Mouse (Mus musculus) adrenal gland (tissue): ENCODE results near the gene Eno1.

Experiments
- intact Hi-C: fragments of 180-260 bp; cut with DNase I; formaldehyde crosslinking; loops from one replicate; pipeline ENCODE4 v1.15.1; 2025

Gene Eno1

DNA sequence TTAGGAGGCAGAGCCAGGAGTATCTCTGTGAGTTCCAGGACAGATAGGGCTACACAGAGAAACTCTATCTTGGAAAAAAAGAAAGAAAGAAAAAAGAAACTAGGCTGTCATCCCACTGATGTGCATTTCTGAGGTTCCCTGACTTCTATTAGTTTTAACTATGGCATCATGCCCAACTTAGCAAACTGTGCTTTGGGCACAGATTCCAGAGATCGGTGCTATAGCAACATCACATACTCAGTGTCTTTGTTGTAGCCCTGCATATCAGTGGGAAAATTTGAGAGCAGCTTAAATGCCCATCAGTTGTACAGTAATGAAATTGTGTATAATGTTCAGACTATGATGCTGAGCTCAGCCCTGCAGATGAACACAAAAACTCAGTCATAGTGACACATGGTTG, 10.8 kb upstream of the Eno1 start:
- intact Hi-C loops, result no loop called here

DNA sequence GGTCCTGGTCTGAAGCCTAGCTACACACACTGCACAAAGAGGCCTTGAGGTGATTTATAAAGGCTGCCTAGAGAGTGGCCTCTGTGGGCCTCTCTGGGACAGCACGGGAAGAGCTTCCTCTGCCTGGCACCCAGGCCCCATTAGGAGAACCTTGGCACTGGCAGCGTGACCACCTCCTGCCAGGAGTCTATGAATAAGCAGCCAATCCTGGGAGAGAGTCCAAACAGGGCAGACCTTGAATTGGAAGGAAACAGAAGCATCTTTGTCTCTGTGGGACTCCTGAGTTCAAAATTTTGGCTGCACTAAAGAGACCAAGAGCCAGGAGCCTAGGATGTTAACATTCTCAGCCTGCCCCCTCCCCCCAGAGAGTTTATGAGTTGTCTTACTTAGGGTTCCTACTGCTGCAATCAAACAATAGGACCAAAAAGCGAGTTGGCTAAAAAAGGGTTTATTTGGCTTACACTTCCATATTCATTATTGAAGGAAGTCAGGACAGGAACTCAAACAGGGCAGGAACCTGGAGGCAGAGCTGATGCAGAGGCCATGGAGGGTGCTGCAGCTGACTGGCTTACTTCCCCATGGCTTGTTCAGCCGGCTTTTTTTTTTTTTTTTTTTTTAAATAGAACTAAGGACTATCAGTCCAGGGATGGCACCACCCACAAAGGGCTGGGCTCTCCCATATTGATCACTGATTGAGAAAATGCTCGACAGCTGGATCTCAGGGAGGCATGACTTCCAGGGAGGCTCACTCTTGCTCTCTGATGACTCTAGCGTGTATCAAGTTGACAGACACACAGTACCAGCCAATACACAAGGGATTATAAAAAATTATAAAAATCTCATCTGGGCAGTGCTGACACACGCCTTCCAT, 9.5 kb upstream of the Eno1 start:
- intact Hi-C loops, result no loop called here

GRCm38 (mm10) chr4:150228581-150229348, 7.8 kb upstream of the Eno1 start:
- intact Hi-C loops, result no loop called here

DNA sequence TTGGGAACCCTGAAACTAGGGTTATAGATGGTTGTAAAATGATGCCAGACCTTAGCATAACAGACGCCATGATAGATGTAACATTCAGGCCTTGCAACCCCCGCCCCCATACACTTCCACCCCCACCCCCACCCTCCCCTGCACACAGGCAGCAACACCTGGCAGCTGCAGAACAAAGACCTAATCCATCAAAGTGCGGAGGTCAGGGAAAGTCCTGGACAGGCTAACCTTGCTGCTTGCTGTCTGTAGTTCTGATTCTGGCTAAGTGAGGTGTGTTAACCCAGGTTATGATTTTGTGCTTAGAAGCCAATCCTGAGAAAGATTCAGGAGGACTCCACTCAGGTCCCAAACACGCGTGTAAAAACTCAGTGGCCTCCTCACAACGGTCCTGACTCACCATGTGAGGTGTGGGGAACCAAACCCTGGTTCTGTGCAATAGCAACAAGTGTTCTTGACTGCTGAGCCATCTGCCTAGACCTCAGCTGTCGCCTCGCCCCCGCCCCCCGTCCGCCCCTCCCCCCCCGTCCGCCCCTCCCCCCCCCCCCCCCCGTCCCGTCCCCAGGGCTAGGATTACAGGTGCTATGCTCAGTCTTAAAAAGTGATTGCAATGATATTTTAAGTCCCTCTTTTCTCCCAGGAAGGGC, 6.7 kb upstream of the Eno1 start:
- intact Hi-C loops, result no loop called here

DNA sequence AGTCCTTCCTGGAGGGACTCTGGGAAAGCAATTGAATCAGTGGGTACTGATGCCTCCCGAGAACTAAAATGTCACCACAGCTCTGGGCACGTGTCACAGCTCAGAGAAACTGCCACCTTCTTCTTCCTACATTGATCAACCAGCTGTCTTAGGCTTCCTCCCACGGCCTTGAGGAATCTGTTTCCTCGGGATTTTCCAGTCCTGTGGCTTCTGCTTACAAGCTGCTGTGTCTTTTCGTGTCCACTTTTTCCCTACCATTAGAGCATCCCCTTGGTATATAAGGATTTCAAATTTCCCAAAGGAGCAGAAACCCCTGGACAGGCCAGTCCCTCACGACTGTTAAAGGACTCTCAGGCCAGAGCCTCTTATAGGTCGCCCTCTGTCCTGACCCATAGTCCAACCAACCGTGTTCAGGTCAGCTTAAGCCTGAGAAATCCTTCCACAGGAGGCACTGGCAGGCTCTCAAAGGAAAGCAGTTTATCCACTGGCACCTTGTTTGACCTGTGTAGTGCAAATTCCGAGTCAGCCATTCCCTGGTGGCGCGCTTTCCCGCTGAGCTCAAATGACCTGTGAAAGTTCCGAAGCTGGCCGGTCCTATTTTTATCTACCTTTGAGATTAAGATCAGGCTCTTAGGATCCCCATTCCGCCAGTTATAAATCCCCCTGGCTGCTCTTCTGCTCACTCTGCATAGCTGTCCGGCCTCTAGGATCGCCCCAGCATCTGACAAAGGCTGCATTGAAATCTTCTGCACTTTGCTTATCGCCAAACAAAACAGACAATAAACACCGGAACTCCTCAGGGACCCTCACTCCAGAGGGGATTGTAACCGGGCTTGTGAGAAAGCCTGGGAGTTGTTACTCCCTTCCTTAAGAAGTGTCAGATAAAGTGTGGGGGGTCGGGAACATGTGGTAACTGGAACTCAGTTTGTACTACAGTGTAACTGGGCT, 5.8 kb upstream of the Eno1 start:
- intact Hi-C loops, result no loop called here

DNA sequence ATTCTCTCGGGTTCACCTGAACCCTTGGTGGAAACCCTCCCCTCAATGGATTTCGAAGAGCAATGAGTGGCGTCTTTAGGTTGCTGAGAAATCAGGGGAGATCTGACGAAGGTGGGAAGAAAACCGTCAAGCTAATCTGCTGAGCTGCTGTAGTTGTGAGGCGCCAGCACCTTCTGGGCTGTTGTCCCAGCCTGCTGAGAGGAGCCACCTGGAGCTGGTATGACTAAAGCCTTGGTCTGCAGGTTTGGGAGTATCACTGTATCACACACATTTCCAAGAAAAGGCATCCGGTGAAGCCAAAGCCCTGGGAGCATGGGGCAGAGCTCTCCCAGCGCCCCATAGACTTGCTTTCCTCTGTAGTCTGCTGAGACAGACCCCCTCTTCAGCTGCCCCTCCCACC, 4.7 kb upstream of the Eno1 start:
- intact Hi-C loops, result no loop called here

DNA sequence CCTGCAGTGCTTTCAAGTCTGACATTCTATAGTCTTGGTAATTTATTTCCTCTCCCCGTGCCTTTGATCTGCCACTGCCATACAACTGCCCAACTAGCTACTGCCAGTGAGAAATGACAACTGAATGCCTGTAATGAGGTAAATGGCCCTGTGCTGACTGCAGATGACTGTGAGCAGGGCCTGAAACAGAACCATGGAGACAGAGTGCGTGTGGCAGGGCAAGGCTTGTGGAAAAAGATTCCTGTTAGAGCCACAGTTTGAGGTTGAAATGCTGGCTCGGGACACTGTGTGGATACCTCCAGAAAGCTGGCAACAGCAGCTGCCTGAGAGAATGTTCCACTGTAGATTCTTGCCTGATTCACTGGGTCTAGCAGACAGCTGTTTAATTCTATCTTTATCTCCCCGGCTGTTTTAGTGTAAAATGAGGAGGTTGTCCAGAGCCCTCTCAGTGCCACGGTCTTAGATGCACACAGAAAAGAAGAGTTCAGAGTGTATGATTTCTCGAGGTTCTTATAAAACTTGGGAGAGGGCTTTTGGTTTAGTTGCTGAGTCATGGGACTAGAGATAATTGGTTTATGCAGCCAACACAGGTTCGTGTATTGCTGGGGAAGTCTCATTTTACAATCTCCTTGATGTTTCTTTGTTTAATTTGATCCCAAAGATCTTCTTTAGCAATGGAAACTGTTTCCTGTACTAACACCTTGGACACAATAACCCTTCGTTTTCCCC, 1.8 kb upstream of the Eno1 start:
- intact Hi-C loops, result no loop called here

- intact Hi-C loops, result no loop called here
These were observed 936 bp upstream of the Eno1 start for GRCm38 (mm10) chr4:150235585-150235984.

DNA sequence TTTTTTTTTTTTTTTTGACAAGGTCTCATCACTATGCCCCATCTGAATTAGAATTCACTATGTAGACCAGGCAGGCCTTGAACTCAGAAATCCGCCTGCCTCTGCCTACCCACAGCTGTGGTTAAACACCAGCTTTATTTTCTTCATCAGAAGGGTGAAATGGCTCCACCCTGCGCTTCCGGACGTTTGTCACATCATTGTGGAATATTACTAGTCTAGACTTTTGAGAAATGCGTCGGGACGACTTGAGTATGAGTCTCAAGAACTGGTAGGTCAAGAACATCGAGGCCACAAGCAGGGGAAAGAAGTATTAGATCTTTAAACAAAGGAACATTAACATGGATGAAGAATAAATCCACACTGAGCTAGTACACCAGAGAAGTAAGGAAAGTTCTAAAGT, 490 bp upstream of the Eno1 start:
- intact Hi-C loops, result no loop called here

- intact Hi-C loops, result no loop called here
These were observed 1.3 kb downstream of the Eno1 start for GRCm38 (mm10) chr4:150237636-150238361.

DNA sequence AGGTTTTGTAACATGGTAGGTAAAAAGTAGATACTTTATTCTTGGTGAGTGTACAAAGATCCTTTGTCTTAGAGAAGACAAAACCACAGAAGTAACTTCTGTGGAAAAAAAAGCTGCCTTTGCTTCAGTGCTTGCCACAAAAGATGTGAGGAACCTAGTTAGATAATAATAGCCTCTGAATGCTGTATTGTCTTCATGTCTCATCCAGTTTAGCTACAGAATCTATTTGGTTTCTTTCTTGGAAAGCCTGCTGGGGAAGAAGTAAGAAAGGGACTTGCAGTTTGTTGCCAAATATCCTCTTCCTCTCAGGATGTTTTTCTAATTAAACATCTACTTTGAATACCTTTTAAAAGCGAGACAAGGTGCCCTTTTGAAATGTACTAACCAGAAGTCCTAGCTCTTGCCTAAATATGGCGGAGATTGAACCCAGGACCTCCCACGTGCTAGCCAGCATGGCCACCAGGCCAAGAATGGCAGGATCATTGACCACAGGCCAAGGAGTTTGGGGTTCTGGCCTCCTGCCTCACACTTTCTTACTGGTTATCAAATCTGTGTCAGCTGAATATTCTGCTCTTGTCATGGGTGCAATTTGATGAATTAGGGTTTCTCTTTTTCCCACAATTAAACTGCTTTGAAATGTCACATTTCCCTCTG, 2.0 kb downstream of the Eno1 start:
- intact Hi-C loops, result no loop called here

DNA sequence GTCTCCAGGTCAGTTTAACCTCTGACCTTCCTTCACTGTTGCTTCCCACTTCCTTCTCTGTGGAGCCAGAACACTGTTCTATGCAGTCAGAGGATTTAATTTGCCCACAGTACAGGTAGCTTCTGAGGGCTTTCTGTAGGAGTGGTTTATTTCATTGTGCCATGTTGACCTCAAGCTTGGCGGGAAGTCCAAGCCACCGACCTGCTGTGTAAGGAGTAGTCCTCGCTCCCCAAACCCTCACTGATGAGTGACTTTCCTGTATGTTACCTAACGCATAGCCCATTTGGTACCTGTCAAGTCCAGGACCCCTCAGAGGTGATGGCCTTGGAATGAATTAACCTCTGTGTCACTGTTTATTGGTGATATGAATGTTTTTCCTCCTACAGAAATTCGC, 2.6 kb downstream of the Eno1 start:
- intact Hi-C loops, result no loop called here

GRCm38 (mm10) chr4:150239503-150239902, 3.0 kb downstream of the Eno1 start:
- intact Hi-C loops, result no loop called here

DNA sequence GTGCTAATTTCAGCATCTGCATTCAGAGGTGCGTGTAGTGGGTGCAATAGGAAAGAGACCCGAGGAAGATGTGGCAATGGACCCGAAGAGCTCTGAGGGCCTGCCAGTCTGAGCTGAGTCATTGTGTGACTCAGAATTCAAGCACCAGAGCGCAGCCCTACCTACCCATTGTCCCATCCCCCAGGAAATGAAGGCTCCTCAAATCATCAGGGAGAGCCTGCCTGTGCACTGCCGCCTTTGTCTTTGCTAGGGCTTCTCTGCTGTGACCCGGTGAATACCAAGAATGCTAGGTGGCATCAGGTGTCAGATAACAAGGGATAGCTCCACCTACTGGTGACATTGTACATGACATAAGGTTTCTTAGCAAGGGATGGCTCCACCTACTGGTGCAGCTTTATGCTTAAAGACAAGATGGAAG, 3.4 kb downstream of the Eno1 start:
- intact Hi-C loops, result loop anchor here (10.0 kb wide), 1 partner anchor 65 kb away; no protein-coding TSS in a partner anchor

- intact Hi-C loops, result loop anchor here (10.0 kb wide), 1 partner anchor 66 kb away; no protein-coding TSS in a partner anchor
These were observed 3.9 kb downstream of the Eno1 start for GRCm38 (mm10) chr4:150240381-150240886.

DNA sequence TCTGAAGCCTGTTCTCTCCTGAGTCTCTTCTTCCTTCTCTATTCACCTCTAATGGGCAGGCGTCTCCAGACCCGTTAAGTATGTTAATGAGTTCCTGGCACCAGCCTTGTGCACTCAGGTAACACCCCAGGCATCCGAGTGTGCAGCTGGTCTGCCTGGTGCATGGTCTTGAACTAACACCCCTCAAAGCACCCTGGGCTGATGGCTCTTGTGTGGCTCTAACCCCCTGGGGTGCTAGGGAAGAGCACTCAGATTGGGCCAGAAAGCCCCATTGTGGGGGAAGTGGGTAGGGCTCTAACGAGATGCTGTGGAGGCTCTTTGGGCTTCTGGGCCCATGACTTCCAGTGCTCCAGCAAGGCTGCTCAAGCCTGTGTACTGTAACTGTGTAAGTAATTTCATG, 5.2 kb downstream of the Eno1 start:
- intact Hi-C loops, result loop anchor here (10.0 kb wide), 1 partner anchor 67 kb away; no protein-coding TSS in a partner anchor

GRCm38 (mm10) chr4:150242745-150243144, 6.2 kb downstream of the Eno1 start:
- intact Hi-C loops, result loop anchor here (10.0 kb wide), 1 partner anchor 68 kb away; no protein-coding TSS in a partner anchor

- intact Hi-C loops, result loop anchor here (5.0 to 10.0 kb wide), 2 partner anchors 34 to 71 kb away; no protein-coding TSS in a partner anchor
These were observed 9.4 kb downstream of the Eno1 start for GRCm38 (mm10) chr4:150245876-150246275.
